Mouse (Mus musculus) lung, postnatal 0 days (tissue): Measurements from ENCODE around the gene Pcgf6.

Experiments
- CTCF ChIP-seq: IDR thresholded peaks from 2 replicates; pipeline ENCODE4 v1.5.1; 2016; ENCODE audit warnings: antibody characterized with exemption, mild to moderate bottlenecking
- EP300 ChIP-seq: IDR thresholded peaks from 2 replicates; pipeline ENCODE4 v1.6.1; 2016; ENCODE audit warnings: antibody characterized with exemption, mild to moderate bottlenecking, control low read depth

DNA sequence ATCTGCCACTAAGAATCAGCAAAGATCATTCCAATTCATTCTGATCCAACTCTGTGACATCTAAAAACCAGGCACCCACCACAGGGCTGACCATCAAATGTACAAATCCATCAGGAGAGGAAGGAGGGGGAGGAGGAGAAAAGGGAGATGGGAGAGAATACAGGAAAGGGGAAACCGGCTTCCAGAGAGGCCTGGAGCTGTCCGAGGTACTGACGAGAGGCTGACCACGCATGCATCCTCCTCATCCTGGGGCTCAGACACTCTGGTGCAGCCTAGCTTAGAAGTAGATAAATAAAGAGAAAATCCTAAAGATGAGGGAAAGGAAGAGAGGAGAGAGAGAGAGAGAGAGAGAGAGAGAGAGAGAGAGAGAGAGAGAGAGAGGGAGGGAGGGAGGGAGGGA, 44.4 kb downstream of the Pcgf6 start:
- TF ChIP-seq EP300 (no peak), CTCF (no peak)
